25 mouse cellular contexts compared by ENCODE assay signal in the genomic region with DNA sequence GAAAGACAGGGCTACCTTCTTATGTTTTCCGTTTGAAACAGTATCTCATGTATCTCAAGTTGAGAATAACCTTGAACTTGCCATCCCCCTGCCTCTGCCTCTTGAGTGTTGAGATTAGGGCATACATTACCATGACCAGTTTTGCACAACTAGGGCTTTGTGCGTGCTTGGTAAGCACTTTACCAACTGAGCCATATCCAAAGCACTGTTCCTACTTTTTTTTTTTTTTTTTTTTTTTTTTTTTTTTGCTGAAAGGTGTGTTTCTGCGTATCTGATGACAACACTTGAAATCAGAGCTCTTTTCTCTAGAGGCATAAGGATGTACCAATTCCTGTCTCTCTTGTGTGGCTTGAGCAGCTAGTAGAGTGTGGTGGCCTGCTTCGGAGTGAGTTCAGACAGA.
"Had no signal": no experiment of that assay in that cellular context is flagged by ENCODE, and none has a peak within 500 bp of the region (broad histone marks: within the 10 kb centered on the region; RNA-seq: fewer than 3 reads in every experiment).

No protein-coding gene starts in this region.

- H3K27me3 ChIP-seq: kidney, embryonic 15.5 days; limb, embryonic 12.5 days; liver, embryonic 12.5 days; liver, embryonic 15.5 days; lung, embryonic 15.5 days; midbrain, embryonic 15.5 days; neural tube, embryonic 12.5 days; neural tube, embryonic 15.5 days had no signal

- ATAC-seq: liver, embryonic 12.5 days had no signal

- H3K9ac ChIP-seq: kidney, embryonic 15.5 days; limb, embryonic 12.5 days; liver, embryonic 12.5 days; liver, embryonic 15.5 days; lung, embryonic 15.5 days; midbrain, embryonic 15.5 days; neural tube, embryonic 12.5 days; neural tube, embryonic 15.5 days had no signal

- H3K4me1 ChIP-seq: lung, embryonic 15.5 days; neural tube, embryonic 12.5 days had no signal

- DNase-seq: kidney, adult 8-10 months; kidney, postnatal 10 days; kidney, postnatal 36 days; layer of hippocampus, postnatal 36 days; liver; lung, adult 18-20 months; lung, postnatal 10 days; lung, postnatal 36 days; right cerebral cortex, adult 18-20 months; right cerebral cortex, postnatal 14 days; right cerebral cortex, postnatal 4 days; thymus, adult 2 months; thymus, postnatal 14 days; thymus, postnatal 4 days had no signal

- H3K27ac ChIP-seq: kidney, embryonic 15.5 days; left cerebral cortex, adult 2 months; limb, embryonic 12.5 days; liver, embryonic 12.5 days; liver, embryonic 15.5 days; lung, embryonic 15.5 days; neural tube, embryonic 12.5 days; neural tube, embryonic 15.5 days; stomach, postnatal 0 days had no signal

- H3K4me2 ChIP-seq: kidney, embryonic 15.5 days; limb, embryonic 12.5 days; liver, embryonic 12.5 days; liver, embryonic 15.5 days; lung, embryonic 15.5 days; midbrain, embryonic 11.5 days; midbrain, embryonic 15.5 days; neural tube, embryonic 12.5 days; neural tube, embryonic 15.5 days had no signal

- H3K4me3 ChIP-seq: kidney, embryonic 15.5 days; left cerebral cortex, adult 2 months; limb, embryonic 12.5 days; liver, embryonic 12.5 days; liver, embryonic 15.5 days; lung, embryonic 15.5 days; midbrain, embryonic 15.5 days; neural tube, embryonic 12.5 days; neural tube, embryonic 15.5 days had no signal

- H3K9me3 ChIP-seq: kidney, embryonic 15.5 days; limb, embryonic 12.5 days; liver, embryonic 12.5 days; liver, embryonic 15.5 days; lung, embryonic 15.5 days; midbrain, embryonic 15.5 days; neural tube, embryonic 12.5 days; neural tube, embryonic 15.5 days had no signal
